Mouse (Mus musculus) spleen, adult 18-20 months (tissue): ENCODE results near the gene Iglon5.

Source experiments
- DNase-seq, 2 experiments: peaks; one replicate each; pipeline ENCODE4 v3.0.0; 2022; ENCODE audit warnings: mixed read lengths in 2 of 2

Gene Iglon5

DNA sequence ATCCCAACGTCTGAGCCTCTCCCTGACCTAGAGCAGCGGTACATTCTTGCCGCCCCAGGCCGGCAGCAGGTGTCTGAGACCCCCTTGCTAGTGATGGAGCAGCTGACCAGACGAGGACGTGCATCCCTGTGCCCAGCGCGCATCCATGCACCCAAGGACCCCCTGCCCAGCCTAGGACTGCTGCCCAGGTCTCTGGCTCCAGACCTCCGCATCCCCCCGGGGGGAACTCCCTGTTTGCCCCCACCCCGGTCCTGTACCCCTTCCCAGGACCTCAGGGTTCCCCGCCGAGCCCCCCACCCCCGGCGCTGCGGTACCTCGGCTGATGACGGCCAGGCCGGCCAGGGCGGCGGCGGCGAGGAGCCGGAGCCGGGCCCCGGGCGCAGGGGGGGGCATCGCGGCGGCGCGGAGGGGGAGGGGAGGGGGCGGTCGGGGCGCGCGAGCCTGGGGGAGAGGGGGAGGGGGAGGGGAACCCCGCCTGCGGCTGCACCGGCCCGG, at the start of gene Iglon5:
TSS of gene Iglon5 (minus strand) at position 445 of the 495 bp plus-strand sequence.
- DNase-seq = no peak

DNA sequence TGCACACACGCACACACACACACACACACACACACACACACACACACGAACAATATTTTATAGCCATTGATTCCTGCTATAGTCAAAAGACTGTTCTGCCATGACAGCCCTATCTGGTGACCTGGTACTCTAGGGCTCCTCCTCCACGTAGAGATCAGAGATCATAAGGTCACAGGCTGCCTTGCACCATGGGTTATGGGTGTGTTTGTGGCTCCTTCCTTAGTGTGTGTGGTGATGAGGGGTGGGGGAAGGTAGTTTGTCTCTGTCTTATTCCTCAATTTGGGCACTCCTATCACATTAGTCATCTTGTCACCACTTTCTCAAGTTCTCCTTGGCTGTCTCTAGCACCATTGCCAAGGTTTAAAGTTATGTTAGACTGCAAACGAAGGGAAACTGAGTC, 48.6 kb upstream of the Iglon5 start:
- no peak for DNase-seq

DNA sequence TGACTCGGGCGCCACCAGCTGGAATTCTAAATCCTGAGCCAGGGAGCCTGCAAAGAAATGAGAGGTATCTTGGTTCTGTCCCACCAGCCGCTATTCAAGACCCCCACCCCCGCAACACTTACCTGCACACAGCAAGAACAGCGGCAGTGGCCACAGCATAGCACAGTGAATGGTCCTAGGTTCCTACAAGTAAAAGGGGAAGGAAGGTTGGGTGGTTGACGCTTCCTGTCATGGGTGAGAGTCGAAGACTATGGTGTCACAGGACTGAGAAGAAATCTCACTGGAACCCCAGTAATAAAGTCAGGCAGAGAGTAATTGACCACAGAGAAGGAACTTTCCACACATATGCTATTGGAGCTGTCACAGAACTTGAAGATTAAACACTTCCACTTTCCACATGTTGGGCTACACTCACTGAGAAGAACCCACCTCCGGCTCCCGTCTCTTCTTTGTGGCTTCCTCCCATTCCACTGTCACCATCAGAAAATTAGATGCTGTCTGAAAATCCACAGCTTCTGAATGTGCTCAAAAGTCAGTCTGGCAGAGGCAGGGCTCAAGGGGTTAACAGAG, 43.1 kb upstream of the Iglon5 start:
- DNase-seq = no peak

DNA sequence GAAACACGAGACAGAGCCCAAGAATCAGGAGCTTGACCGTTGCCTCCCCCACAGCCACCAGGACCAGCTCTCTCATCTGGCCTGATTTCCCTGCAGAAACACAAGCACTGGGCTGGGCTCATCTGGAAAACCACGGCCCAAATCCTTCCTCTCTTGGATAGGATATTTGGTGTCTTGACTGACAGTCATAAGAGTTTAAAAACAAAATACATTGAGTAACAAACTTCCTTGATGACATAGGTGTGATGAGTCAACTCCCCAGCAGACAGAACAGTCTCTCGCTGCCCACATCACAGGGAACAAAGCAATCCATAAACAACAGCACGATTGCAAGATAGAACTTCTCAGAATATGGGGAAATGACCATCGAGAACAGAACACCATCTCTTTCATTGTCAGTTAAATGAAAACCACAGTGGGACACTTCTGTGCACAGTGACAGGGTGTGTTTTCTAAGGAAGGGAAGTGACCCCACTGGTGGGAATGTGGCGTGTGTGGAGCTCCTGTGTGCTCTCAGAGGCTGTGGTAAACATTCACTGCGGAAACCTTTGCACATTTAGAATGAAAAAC, 40.4 kb upstream of the Iglon5 start:
- no peak for DNase-seq

DNA sequence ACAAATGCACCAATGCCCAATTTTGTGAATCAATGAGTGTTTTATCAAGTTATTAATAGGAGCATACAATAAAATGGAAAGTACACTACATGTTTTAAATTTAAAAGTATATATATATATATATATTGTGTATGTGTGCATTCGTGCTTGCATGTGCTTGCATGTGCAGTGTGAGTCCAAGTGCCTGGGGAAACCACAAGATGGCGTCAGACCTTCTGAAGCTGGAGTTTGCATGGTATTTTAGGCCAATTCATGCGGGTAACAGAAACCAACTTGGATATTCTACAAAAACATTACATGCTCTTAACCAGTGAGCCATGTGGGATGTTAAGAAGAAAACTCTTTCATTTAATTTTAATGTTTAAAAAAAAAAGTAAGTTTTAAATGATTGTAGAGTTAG, 35.4 kb upstream of the Iglon5 start:
- DNase-seq = no peak

DNA sequence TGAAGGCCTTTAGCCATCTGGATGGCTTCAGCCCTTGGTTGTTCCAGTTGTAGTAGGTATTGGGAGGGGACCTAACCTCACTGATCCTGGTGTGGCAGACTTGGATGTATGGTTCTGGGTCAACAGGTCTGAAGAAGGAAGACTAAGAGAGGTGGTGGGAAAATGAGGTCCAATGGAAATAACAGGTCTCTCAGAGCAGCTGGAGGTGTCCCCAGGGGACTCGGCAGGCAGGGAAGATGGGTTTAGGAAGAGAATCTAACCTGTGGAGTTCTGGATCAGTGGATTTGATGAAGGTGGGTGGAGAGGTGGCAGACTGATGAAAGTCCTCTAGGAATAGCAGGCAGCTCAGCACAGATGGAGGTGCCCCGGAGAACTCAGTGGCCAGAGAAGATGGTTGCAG, 32.9 kb upstream of the Iglon5 start:
- DNase-seq = no peak

DNA sequence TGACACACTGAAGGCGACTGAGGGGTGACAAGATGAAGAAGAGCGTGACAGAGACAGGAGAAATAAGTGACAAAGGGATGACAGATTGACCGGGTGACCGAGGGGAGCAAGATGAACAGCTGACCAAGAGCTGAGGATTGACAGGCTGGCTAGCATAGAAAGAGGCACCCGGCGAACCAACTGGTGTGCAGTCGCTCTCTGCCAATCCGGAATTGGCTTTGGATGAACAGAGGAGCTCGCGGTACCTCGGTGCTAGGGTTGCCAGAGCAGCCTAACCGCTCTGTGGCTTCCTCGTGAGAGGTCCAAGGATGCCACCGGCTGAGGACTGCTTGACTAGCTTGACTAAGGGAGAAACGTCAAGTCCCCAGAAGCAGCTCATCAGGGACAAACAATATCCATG, 28.5 kb upstream of the Iglon5 start:
- no peak for DNase-seq

DNA sequence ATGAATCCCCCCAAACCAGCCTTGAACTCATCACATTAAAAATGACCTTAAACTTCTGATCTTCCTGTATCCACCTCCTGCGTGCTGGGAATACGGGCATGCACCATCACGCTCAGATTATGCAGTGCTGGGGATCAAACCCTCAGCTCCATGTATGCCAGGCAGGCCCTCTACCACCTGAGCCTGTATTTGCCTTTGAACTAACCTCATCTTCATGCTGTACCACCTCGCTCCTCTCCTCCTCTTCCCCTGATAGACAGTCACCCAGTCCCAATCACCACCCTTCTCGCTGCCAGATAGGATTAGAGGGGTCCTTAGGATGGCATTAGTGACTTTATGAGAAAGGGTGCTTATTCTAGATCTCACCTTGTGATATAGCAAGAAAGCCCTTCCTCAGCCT, 25.2 kb upstream of the Iglon5 start:
- DNase-seq = no peak

DNA sequence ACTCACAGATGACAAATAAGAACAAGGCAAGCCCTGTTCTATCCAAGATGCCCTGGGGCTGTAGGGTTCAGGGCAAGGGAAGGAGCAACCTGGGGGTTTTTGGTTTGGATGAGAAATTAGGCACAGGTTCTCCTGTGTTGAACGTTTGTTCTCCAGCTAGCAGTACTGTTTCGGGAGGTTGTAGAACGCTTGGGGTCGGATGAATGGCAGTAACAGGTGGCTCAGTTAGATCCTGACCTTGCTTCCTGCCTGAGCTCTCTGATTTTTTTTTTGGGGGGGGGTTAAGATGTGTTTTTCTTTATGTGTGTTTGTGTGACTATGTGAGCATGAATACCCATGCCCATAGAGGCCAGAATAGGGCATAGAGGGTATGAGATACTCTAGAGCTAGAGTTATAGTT, 22.6 kb upstream of the Iglon5 start:
- DNase-seq = no peak

DNA sequence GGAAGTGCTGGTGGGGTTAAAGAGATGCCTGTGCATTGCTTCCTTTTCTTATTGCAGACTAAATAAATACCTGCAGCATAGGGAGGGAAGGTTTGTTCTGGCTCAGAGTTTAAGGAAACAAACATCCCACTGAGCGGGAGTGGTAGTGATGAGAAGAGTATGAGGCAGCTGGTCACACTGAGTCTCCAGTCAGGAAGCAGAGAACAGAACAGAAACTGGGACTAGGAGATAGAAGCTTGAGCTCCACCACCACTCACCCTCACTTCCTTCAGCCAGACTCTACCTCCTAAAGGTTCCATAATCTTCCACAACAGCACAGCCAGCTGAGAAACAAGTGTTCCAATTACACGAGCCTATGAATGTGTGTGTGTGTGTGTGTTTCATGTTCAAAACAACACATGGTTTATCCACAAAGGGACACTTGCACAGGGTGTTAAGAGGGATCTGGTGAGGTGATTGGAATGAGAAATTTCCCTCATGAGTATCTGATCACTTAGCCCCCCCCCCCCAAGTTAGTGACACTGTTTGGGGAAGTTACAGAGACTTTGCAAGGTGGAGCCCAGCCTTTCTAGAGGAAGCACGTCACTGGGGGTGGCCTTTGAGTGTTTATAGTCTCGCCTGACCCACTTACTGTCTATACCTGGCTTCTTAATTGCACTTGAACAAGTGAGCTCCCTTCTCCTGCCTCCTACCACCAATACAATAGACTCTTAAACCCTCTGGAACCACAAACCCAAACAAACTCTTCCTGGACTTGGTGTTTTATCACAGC, 22.0 kb upstream of the Iglon5 start:
- DNase-seq = no peak

DNA sequence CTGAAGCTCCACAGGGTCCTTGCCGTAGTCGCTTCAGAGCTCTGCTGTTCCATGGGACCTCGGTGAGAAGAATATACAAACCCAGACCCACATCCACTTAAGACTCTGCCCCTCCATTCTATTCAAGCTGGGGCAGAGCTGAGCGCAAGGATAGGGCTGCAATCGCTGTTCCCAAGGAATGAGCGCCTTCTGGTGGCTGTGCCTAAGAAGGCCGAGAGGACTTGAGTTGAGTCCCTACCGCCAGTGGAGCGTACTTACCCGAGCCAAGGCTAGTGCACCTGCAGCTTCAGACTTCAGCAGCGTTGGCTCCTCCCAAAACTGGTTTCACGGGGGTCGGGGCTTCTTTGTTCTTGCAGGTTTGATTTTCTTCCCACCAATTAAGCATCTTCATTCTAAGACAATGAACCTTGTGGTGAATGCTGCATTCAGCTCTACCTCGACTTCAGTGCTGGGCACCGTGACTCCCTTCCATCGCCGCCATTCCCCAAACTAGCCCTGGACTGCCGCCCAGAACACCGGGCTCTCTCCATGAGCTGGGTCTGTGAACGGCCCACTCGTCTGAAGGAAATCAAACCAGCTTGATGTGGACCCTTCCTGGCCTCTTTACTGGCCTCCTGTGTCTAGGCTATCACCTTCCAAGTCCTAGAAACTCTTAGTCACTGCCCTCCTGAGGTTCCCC, 5.6 kb upstream of the Iglon5 start:
- DNase-seq = peak in 1 of 2 experiments; percentile 18

DNA sequence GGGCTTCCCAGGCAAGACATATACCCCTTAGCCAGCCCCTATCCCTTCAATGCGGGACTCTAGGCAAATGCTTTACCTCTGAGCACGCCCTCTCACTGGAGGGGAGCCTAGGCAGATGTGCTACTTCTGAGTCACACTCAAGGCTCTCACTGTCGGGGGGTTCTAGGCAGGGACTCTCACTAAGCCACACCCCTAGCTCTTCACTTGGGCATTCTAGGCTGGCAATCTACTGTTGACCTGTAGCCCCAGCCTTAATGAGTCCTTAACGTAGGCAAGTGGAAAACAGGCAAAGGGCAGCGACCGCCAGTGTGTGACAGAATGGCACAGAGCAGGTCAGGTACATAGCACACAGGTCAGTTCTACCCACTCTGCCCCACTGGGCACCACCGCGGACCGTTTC, 986 bp upstream of the Iglon5 start:
- DNase-seq = no peak

DNA sequence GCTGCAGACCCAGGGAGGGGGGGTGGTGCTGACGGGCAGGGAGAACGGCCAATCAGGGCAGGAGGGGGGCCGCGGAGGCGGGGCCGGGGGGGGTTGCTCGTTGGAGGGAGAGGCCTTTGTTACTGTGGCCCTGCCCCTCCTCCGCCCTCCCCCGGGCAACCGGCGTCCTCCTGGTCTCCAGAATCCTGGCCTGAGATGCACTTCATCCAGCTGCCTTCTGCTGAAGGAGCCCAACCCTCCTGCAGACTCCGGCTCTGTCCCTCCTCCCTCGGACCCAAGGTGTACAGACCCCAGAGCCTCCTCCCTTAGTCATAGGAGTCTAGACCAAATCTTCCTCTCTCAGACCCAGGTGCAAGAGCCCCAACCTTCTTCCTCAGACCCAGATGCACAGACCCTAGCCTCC, 308 bp upstream of the Iglon5 start:
- DNase-seq = no peak

DNA sequence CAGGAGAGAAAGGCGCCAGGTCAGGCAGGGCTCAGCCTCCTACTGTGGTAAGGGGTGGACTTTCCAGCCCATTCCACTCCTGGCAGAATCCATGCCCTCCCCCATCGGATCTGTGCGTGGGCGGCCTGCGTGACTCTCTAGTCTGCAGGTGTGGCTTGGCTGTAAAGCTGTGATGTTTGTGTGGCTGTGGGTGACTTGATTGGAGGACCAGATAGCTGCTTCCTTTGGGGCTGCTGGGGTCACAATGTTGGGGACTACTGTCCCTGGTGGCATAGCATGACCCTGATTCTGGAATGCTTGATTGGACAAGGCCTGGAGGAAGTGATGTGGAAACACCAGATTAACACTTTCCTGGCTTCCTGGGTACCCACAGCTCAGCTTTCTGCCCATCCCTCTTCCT, 1.2 kb downstream of the Iglon5 start:
- no peak for DNase-seq

DNA sequence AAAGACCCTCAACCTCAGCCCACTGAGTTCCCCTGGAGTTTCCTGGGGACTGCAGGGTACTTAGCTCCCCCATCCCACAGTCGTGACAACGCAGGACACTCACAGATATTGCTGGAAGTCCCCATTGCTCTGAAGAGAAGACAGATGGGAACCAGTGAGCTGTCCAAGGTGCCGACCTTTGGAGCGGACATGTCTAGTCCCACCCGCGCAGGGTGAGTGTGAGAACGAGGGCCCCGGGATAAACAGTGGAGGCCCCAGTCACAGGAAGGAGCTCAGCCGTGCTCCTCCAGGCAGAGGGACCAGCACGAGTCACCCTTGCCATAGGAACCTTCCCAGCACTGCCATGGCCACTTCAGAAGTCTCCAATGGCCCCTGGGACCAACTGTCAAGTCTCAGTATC, 6.6 kb downstream of the Iglon5 start:
- DNase-seq = no peak

DNA sequence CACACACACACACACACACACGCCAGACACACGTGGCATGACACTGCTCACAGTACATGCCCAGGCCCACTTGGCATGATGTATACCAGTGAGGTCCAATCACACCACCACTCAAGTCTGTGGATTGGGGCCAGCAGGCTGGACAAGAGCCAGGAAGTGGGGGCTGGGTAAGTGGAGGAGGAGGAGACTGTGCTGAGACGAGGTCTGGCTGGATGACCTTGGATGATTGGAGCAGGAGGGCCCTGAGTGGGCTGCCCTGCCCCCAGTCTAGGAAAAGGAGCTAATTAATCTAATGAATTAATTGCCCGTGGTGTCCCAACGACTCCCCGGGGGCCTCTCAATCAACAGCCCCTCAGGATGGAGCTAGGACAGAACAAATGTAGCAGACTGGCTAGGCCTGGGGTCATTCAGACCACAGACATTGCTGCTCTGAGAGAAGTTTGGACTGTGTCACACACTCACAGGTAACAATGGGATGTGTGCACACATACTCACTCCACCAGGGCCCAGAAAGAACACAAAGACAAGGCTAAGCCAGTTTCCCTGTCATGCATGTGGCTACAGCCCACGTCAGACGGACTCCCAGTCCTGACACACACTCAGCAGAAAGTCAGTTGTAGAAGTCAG, 7.7 kb downstream of the Iglon5 start:
- no peak for DNase-seq

DNA sequence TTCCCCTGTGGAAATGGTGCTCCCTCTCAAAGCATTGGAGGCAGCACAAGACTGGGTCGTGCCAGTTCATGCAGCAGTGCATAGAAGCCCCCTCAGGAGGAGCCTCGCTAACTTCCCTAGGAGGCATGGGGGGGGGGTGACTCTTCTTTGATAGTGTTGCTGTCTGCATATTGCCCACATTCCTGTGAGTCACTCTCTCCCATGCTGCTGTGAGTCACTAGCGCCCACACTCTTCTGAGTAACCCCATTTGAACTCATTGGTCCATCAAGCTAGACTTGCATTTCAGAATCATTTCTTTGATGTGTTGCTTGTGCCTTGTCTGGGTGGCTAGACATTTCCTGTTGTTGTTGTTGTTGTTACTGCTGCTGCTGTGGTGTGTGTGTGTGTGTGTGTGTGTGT, 8.7 kb downstream of the Iglon5 start:
- no peak for DNase-seq

DNA sequence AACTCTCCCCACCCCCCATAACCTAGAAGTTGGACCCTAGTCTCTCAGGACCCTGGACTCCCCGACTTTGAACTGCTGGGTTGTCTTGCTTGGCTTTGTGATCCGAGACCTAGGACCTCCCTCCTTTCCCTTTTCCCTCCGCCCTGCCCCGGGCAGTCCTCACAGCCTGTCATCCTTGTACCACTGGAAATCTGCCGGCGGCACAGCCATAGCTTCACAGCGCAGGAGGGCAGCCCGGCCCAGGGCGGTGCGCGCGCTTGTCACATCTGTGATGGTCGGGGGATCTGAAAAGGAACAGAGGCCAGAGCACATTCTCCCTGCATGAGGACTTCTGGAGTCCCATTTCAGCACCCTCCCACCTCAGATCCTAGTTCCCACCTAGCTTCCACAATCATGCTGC, 13.5 kb downstream of the Iglon5 start:
- no peak for DNase-seq

DNA sequence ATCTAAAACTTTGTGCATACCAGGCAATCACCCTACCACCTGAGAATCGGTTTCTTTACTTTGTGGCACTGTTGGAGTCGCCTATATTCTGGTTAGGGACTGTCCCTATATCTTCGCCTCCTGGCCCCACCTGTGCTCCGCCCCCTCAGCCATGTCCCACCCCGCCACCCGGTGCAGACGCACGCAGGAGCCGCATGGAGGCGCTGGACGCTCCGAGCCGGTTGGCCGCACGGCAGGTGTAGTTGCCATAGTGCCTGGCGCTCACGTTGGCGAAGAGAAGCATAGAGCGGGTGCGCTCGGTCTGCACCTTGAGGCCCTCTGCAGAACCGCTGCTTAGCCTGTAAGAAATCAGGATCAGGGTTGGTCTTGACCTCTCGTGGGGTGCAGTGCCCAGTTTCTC, 14.2 kb downstream of the Iglon5 start:
- peak in 1 of 2 experiments; percentile 29 for DNase-seq

DNA sequence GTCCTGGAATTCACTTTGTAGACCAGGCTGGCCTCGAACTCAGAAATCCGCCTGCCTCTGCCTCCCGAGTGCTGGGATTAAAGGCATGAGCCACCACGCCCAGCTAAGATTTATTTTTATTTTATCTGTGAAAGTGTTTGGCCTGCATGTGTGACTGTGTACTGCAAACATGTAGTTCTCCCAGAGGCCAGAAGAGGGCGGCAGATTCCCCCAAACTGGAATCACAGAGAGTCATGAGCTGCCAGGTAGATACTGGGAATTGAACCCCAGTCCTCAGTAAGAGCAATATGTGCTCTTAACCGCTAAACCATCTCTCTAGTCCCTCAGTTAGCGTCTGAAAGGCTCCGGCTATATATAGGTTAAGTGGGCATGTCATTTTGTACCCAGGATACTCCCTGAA, 19.5 kb downstream of the Iglon5 start:
- peak in 1 of 2 experiments; percentile 55 for DNase-seq

DNA sequence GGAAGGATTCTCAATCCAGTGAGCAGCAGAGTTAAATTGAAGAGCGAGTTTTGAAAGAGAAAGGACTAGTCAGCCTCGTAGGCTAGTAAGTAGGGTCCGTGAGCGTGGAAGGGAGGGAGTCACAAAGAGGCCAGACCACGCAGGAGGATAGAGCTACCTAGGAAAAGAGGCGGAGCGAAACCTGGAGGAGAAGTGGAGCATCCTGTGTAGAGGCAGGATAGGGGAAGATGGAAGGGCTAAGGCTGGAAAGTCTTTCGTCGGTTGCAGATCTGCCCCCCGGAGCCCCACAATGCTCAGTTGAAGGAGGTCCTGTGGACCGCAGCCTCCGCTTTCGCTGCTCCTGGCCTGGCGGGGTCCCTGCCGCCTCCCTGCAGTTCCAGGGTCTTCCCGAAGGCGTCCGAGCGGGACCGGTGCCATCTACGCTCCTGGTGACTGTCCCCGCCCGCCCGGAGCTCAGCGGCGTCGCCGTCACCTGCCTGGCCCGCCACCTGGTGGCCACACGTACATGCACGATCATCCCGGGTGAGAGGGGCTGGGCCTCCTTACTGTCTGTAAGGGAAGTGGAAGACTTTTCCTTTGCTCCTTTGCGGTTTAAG, 23.7 kb downstream of the Iglon5 start:
- DNase-seq = peak; percentile 74 to 85

DNA sequence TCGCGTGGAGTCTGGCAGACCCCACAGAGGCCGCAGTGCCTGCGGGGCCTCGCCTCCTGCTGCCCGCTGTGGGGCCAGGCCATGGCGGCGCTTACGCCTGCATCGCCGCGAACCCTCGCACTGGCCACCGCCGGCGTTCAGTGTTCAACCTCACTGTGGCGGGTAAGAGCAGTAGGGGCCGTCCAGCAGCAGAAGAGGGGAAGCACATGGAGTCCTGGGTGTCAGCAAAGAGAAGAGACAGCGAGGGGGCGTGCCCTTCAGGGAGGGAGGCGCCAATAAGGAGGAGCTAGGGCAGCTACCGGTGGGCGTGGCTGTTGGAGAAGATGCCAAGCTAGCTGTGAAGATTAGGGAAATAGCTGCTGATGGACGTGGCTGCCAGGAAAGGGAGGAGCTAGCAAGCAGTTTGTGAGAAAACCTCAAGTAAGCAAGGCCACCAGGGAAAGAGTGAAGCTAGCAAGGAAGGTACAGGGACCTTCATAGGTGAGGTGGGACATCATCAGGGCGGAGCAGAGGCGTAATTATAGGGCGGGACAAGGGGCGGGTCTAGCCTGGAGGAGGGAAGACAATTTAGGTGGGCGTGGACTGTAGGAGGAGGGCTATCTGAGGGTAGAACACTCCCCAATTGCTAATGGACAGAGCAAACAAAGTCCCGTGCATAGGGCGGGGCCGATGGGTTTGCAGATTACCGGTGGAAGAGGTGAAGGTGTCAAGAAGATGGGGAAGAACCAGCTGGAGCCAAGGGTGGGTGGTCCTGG, 24.4 kb downstream of the Iglon5 start:
- DNase-seq = peak; percentile 87 to 92
